Mouse (Mus musculus) spleen, embryonic (tissue): ENCODE measurements around the gene Chst11.

Experiments used
- CTCF ChIA-PET: fragments of 350-600 bp; sonication (Branson Sonifier 250); formaldehyde crosslinking; loops from one replicate; lab custom pipeline; 2022; lab: Charles Lee

Gene Chst11

DNA sequence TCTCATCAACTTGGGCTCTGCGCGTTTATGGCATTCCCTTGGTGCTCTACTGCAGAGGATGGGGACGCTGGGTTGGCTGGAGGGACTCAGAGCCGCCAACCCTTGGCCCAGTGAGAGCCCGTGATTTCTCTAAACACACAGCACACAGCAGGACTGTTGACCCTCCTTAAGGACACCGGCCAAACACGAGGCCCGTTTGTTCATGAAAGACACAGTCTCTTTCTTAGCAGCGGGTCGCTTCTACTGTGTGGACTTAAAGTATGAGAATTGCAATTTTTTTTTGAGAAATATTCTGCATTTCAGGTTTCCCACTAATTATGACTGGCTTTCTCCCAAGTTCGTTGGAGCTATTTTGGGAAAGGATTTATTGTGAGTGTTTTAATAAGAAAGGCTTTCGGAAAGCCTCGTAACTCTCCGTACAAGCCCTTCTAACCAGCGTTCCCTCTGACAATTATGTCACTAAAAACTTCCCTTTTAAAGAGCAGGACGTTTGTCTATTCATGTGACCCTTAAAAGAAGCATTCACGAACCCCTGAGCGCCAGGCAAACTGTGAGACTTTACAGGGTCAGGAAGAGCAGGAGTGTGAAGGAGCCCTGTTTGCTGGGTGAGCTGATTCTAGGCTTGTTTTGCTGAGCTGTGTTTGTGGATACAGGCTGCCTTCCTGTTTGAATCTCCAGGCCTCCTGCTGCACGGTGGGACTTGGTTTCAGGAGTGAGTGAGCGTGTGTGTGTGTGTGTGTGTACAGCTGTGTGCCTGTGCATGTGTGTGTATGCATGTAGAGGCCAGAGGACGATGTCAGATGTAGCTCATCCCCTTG lies 122.8 kb downstream of the Chst11 start:
- CTCF ChIA-PET, result no interaction called here

DNA sequence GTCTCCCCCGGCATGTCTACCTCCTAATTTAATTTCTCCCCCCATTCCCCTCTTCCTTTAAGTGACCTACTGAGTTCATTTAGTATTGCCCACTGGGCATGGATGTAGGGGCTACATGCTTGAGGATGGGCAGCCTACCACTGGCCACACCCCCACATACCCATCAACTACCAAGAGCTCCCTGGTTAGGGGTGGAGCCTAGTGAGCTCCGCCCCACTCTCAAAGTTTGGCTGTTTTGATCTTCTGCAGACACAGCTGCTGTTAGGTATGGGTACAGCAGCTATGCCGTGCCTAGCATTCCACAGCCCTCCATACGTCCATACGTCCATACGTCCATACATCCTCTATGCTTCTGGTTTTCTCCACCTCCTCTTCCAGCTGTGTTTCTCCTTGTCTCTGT lies 123.6 kb downstream of the Chst11 start:
- CTCF ChIA-PET, result no interaction called here

DNA sequence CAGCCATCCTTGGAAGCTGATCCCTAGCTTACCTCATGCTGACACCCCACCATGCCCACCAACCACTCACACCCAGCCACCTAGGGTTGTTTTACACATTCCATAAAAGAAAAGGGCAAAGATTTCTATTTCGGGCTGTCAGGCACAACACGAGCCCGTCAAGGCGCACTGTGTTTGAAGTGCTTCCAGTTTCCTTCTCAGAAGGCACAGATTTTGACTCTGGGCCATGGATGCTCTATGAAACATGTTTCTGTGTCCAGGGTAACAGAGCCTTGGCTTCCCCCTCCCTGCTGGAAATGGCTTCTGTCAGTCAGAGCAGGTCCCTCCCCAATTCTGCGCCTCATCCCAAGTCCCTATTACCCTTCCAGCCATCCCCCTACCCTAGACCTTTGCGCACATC lies 125.7 kb downstream of the Chst11 start:
- CTCF ChIA-PET, result no interaction called here

DNA sequence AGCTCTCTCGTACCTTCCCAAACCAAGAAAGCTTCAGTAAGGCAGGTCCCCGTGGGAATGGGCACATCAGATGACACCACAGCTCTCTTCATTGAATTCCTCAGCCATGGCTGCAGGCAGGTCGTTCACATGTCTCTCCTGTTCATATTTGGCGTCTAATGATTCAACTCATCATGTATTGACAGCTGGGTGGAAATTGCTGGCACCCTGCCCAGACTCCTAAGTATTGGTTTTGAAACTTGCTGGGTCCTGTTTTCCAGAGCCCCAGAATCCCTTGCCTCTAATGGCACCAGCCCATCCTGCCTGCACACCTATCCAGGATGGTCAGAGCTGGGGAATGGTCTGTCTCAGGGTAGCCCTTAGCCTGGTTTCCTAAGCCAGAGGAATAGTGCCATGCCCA lies 127.0 kb downstream of the Chst11 start:
- CTCF ChIA-PET, result no interaction called here

DNA sequence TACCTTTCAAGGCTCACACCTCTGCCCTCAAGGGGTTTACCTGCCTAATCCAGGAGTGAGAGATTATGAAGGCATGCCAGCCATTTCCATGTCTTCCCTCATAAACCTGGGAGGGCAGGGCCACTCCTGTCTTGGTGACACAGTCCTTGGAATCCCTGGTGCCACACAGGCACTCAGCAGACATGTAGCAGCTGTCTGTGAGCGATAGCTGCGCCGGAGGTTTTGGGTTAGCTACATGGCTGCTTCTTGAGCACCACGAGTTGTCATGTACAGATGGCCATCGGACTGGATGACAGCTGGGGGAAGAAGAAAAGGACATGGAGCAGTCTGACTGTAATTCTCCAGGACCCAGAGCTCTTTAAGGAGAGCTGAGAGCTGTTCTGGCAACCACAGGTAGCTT lies 129.3 kb downstream of the Chst11 start:
- CTCF ChIA-PET, result no interaction called here

DNA sequence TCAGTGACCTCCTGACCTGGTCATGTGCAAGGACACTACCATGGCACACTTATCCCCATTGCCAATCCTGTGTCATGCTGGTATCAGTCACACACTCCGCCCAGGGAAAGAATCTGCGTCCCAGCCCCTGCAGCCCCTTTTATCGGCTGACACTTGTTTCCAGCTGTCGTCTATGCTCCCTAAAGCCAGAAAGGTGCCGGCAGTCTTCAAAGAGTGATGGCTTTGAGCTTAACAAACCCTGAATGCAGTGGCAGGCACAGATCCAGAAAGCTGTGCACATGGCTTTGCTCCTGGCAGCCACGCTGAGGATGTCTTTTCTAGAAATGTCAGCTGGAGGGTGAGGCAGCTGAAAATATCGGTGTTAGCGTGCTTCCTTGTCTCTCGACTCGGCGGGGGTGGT lies 131.6 kb downstream of the Chst11 start:
- CTCF ChIA-PET, result no interaction called here

DNA sequence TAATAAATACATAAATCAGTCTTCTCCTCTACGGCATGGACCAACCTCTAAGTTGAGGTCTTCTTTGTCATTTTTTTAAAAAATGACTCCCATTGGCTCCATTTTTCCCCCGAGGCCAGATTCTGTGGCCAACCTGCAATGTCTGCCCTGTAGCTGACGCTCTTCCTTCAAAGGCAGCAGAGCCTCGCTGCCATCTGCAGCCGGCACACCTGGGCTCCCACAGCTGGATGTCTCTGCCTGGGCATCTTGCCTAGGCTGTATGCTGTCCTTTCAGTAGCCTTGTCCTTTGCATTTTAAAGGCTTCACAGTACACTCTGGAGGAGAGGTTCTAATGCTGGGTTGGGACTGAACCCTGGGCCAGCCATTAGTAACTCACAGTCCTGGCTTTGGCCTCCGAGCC lies 132.6 kb downstream of the Chst11 start:
- CTCF ChIA-PET, result no interaction called here

DNA sequence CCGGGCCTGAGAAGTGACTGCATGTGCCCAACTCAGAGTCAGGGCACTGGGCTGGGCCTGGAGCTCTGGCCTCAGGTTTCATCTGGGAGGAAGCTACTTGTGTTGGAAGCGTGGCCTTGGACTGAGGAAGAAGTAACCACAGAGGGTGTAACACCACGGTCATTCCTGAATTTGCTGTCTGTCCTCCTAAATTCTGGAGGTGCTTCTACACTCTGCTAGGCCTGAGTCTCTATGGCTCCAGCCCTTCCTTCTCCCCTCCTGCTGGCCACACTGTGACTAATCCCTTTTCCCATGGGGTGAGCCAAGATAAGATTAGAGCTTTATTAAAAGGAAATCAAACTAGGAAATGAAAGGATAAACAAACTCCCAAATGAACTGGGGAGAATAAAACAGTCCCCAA lies 133.3 kb downstream of the Chst11 start:
- CTCF ChIA-PET, result interaction anchor here (0.7 kb wide), 1 partner anchor 31 kb away, joined by 6 read pairs; no protein-coding TSS in a partner anchor

DNA sequence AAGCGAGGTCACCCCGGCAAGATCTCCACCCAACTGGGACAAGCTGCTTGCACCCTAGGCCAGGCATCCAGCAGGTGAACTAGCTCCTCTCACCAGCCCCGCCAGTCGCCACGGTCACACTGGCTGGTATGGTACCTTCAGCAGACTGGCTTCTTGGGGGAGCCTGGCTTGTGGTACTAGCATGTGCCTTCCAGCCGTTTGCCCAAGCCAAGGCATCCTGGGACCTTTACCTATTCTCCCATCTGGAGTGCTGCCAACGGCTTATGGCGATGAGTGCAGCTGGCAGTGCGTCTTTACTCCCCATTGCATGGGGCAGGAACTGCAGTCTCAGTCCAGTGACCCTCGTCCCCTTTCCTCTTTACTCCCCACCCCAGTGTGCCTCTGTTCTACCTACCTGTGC lies 133.7 kb downstream of the Chst11 start:
- CTCF ChIA-PET, result interaction anchor here (0.7 kb wide), 1 partner anchor 31 kb away, joined by 6 read pairs; no protein-coding TSS in a partner anchor

DNA sequence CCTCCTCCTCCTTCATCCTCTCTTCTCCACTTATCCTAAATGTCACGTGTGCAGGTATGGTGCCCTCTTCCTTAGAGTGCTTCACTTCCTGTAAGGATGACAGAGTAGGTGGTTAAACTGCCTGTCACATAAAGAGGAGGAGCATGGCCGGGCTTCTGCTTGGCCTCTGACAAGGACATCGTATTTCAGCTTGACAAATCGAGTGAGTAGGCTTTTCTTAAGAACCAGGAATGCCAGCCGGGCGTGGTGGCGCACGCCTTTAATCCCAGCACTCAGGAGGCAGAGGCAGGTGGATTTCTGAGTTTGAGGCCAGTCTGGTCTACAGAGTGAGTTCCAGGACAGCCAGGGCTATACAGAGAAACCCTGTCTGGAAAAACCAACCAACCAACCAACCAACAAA lies 134.2 kb downstream of the Chst11 start:
- CTCF ChIA-PET, result interaction anchor here (0.7 kb wide), 1 partner anchor 747 kb away, joined by 4 read pairs; no protein-coding TSS in a partner anchor

DNA sequence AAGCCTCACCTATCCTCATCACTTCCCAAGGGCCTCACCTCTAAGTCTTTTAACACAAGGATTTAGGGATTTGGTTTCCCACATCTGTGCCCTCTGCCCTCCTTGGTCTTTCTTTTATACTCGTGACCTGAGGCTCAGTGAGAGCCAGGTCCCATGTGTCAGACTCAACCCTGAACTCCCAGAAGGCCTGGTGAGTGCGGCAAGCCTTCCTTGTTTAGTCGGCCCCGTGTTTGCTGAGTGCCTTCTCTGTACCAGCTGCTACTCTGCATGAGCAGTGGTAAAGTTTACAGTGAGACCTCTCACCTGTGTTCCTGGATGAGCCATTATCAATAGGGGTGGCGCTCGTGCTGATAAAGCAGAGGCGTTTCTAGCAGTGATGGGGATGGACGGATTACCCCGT lies 134.6 kb downstream of the Chst11 start:
- CTCF ChIA-PET, result interaction anchor here (0.7 kb wide), 1 partner anchor 746 kb away, joined by 4 read pairs; no protein-coding TSS in a partner anchor

DNA sequence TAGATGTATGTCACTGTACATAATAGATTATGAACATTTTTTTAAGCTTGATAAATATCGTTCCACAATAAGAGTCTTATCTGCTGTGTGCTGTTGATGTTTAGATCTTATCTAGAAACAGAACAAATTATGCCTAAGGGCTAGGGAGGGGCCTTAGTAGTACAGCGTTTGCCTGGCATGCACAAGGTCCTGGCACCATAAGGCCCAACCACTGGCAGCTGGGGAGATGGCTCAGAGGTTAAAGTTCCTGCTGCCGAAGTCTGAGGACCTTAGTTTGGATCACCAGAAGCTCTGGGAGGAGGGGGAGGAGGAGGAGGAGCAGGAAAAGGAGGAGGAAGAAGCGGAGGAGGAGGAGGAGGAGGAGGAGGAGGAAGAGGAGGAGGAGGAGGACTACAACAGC lies 135.6 kb downstream of the Chst11 start:
- CTCF ChIA-PET, result no interaction called here

DNA sequence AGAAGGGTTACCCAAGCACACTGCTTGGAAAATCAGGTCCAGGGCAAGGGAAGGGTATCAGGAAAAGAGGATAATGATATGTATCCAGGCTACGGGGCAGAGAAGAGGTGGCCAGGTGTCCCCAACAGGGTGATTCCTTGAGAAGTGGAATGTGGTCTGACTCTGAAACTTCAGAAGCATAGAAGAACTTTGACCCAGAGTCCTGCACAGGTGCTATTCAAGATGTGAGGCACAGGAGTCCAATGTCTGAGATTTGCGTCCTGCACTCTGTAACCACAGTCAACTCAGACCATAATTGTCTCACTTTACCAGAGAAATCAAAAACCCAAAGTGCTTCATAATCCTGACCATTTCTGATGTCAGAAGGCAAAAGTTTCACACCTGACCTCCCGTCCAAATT lies 139.3 kb downstream of the Chst11 start:
- CTCF ChIA-PET, result no interaction called here

DNA sequence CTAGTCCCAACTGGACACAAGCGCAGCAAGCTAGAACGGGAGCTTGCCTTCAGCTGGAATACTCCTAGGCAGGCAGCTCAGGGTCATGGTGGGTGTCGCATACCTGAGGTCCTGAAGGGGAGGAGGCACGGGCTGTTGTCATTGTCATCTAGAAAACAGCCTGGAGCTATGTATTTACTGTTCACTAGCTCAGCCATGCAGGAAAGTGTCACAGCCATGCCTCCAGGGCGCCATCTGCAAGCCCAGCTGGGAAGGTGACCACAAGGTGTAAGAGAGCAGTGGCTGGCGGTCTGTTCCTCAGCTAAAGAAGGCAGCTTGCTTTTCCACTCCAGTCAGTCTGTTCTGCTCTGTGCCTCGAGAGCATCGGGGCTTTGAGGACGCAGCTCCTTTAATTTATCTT lies 141.1 kb downstream of the Chst11 start:
- CTCF ChIA-PET, result interaction anchor here (0.7 kb wide), 2 partner anchors 72 to 464 kb away, joined by 3 to 10 read pairs; no protein-coding TSS in a partner anchor

DNA sequence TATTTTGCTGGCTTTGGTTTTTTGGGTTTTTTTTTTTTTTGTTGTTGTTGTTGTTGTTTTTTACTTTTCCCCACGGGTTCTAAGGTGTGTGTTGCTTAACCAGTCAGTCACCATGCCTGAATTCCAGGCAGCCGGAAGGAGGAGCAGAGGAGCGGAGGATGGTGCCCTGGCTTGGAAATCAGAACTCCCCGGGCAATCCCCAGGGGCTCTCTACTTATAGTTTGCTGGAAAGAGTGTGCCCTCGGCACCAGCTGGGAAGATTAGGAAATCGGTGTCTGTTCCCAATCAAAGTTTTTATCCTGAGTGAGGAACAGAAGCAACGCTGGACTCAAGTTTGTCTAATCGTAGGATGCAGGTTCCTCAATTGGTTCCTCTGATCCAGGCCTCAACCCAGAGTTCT lies 143.1 kb downstream of the Chst11 start:
- CTCF ChIA-PET, result no interaction called here

DNA sequence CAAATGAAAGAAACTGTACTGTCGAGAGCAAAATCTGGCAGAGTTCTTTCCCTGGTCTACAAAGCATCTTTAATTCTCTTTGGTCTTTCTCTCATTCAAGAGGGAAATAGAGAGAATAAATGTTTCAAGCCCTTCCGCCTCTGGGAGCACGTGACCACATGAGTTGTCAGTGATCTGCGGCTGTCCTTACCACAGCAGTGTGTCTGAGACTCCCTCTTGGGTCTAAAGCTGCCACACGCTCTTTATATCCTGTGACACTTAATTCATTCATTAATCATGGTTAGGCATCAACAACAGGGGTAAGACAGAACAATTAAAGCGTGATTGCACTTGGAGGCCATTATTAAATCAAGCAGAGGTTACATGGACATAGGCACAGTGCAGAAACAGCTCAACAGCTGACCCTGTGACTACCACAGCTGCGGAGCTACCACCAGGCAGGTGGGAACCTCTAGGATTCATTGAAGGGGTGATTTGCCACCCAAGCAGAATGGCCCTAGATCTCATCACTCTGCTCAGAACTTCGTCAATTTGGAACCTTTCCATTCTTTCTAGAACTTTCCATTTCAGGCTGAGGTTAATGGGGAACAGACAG lies 144.4 kb downstream of the Chst11 start:
- CTCF ChIA-PET, result no interaction called here

DNA sequence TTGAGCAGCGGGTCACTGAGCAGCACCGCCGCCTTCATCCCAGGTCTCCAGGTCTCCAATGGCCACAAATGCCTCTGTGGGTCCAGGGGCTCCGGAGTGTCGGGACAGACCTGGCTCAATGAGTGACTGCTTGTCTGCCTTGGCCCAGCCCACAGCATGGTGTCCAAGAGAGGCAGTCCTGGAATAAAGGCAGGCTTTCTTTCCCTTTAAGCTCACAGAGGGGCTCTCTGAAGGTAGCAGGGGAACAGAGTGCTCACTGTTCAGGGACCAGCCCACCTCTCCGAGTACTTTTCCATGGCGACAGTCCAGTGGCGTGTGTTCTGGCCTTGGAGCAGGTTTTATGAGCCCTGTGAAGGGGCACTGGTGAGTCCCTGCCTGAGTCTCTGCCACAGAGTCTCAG lies 145.3 kb downstream of the Chst11 start:
- CTCF ChIA-PET, result no interaction called here

DNA sequence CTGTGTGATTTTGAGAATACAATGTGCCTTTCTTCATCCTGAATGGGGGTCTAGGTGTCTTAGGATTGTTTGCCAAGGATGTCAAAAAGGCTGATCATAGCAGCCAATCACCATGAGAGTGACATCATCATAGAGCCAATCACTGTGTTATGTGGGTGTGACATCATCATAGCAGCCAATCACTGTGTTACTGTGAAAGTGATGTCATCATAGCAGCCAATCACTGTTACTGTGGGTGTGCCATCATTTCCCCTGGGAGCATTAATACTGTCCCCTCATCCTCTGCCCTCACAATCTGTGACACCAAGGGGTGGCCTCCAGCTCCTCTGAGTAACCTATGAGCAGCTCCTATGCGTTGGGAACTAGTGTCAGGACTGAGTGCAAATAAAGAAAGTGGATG lies 146.6 kb downstream of the Chst11 start:
- CTCF ChIA-PET, result no interaction called here

DNA sequence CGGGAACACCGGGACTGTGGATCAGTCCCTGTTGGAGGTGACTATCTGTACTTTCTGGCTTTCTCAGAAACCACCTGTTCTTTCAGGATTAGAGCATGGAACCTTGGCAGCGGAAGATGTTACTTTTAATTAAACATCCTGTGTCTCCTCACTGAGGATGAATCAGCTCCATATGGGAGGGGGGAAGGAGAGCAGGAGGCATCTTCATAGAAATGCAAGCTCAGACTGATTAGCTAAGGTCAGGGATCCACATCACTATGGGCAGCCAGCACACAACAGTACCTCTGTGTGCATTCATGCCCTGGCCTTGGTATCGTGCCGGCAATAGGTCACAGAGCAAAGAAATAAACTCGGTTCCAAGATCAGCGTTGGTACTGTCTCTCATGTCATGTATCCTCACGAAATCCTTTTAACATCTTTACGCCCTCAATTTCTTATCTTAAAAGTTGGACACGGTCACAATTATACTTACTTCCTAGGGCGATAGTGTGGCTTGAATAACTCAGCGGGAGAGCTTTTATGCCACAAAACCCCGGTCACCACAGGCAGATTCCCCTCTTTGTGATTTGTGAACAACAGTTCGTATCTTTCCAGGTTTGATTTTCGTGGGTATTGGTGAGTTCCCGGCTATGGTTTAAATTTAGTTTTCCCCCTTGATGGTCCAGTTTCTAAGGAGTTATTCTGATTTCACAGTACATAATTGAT lies 148.7 kb downstream of the Chst11 start:
- CTCF ChIA-PET, result no interaction called here

DNA sequence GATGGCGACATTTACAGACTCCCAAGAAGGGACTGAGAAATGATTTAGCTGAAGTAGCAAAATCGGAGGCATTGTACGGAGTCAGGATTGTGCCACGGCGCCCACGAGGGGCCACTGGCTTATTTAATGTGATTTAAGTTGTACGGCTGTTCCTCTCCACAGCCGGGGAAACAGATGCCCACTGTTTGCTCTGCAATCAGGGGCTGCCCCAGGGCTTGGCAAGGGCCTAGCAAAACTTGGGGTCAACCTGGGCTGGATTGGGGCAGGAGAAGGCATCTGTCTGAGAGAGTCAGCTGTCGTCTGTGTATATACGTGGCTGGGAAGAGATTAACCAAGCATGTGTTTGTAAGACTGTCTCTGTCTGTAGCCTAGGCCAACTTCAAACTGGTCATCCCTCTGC lies 149.6 kb downstream of the Chst11 start:
- CTCF ChIA-PET, result no interaction called here

DNA sequence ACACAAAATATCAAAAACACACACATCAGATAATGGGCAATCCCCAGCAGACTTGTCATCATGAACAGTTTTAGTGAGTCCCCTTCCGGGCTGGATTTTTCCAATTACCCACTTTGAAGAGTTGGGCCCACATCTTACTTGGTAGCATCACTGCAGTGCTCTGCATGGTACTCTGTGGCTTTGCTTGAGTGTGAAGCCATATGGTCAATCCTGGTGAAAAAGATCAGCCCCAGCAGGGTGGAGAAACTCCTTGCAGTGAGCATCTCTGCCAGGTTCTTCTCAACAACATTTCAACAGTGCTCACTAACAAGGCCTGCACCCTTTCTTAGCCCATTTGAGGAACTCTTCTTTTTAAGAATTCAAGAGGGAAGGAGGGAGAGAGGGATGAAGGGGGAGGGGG lies 150.7 kb downstream of the Chst11 start:
- CTCF ChIA-PET, result no interaction called here

DNA sequence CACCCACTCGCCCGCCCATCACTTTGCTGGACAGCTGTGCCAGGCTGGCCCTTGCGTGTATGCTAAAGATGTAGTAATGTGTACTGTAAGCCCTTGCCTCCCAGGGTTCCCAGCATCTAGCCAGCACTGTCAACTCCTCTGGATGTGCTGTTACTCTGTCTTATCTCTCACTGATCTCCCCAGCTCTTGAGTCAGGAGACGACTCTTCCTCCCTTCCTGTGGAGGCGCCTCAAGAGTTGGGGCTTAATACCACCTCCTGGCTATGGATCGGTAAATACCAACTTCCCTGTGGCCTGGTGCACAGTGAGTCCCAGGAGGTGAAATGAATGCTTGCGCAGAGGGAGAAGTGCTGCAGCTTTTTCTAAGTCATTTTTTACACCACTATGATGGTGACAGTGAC lies 151.8 kb downstream of the Chst11 start:
- CTCF ChIA-PET, result no interaction called here
